Mouse (Mus musculus) right cerebral cortex, postnatal 10 days (tissue): Measurements from ENCODE around the gene Eef1akmt3.

ENCODE experiments used
- DNase-seq, 2 experiments: peaks; one replicate each; pipeline ENCODE4 v3.0.0; 2021; ENCODE audit warnings: low spot score in 2 of 2

Eef1akmt3 gene

DNA sequence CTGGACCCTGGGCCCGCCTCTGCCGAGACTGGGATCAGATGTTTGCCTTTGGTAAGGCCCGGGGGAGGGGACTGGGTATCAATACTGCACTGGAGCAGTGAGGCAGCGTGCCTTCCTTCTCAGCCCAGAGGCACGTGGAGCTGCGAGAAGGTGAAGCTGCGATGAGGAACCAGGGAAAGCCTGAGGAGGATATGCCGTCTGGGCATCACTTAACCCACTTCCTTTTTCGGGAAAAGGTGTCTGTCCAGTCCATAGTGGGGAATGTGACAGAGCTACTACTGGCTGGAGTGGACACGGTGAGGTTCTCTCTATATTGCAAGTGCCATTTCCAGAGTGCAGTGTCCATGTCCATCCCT lies 8.8 kb upstream of the Eef1akmt3 start:
- no peak for DNase-seq

DNA sequence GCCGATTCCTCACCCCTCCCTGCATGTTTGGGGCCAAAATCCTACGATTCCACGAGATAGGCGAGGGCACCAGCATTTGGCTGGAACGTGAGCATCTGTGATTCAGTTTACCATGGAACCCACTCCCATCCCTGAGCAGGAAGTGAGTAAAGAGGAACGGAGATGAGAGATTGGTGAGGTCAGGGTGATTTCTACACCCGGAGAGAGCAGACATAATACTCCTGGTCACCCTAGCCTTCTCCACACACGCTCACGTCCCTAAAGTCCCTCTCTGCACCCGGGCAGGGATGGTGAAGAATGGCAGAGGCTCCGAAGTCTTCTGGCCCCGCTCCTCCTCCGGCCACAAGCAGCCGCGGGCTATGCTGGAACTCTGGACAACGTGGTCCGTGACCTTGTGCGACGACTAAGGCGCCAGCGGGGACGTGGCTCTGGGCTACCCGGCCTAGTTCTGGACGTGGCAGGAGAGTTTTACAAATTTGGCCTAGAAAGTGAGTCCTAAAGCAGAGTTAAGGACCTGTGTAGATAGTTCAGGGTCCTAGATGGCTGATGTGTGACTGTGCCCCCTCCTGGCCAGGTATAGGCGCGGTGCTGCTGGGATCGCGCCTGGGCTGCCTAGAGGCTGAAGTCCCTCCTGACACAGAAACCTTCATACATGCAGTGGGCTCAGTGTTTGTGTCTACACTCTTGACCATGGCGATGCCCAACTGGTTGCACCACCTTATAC lies 8.2 kb upstream of the Eef1akmt3 start:
- no peak for DNase-seq

DNA sequence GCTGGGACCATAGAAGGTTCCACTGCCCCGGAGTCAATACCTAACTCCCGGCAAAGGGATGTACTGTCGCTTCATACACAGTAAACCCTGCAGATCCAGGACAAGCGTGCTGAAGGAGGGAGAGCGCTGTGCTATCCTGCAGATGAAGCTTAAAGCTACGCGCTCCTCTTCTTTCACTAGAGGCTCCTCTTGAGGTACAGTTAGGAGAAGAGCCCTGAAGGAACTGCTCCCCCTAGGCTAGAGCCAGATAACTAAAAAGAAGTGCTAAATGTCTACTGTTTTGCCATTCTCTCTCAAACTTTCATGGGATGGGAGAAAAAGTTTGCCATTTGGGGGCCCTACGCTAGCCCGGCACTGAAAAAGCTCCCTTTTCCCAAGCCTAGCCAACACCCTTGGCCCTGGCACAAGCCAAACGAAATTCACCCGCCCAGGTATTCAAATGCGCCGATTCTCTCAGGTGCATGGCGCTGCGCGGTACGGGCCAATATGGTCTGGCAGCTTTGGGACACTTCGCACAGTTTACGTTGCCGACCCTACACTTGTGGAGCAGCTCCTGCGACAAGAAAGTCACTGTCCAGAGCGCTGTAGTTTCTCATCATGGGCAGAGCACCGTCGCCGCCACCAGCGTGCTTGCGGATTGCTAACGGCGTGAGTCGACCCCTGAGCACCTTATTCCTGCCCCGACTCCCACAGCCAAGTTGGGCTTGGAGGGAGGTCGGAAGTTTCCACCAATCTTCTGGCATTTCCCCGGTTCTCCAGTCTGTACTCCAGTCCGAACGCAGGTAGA lies 7.5 kb upstream of the Eef1akmt3 start:
- no peak for DNase-seq

DNA sequence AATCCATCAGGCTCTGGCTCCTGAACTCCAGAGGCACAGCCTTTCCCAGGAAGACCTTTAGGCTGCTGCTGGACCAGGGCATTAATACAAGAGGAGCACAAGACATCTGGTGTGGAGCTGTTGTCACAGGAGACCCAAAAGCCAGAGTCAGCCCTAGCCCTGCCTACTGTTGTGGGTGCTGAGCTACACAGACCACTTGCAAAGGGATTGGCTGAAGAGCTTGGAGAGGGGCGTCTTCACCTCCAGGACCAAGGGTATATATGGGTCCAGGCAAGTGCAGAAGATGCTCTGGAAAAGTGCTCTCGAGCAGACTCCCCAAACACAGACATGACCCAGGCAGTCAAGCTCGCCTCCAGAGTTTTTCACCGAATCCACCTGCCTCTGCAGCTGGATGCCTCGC lies 6.6 kb upstream of the Eef1akmt3 start, which contains the start of gene Cyp27b1:
Gene Cyp27b1, plus strand, starts transcription at position 297 of the 400 bp plus-strand sequence.
- DNase-seq = no peak

DNA sequence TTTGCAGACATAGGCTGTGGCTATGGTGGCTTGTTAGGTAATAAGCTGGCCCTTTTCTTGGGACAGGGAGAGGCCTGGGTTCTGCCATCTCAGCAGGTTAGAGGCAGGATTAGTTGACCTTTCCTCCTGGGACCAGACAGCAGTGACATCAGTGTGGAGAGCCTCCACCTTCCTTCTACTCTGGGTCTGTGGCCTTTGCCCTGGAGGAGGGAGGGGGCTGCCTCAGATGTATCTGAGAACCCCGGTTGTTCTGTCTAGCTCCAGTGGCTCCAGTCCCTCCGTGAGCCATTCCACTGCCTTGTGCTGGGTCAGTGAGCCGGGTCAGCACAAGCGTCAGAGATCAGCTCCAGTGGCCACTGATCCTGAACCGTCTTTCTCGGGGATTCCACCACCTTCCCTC lies 1.9 kb upstream of the Eef1akmt3 start:
- DNase-seq = no peak

DNA sequence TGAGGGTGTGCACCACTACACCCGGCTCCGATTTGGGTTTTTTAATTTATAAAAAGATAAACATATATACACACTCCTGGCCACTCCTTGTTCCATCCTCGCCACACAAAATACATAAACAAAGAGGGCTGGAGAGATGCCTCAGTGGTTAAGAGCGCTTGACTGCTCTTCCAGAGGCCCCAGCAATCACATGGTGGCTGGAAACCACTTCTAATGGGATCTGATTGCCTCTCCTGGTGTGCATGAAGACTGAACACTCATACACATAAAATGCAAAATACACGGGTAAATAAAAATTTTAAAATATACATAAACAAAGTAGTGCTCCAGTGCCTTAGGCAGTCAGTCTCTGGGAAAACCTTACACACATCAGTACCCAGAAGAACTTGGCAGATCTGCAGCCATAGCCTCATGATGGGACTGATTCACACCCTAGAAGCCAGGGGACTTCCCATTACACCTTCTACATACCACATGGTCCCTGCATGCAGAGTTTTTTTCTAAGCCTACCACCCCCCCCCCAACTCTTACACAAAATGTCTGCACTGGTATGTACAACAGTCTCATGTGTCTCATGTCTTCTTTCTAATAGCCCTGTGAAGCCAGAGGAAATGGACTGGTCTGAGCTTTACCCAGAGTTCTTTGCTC lies 1.3 kb upstream of the Eef1akmt3 start:
- DNase-seq = no peak

DNA sequence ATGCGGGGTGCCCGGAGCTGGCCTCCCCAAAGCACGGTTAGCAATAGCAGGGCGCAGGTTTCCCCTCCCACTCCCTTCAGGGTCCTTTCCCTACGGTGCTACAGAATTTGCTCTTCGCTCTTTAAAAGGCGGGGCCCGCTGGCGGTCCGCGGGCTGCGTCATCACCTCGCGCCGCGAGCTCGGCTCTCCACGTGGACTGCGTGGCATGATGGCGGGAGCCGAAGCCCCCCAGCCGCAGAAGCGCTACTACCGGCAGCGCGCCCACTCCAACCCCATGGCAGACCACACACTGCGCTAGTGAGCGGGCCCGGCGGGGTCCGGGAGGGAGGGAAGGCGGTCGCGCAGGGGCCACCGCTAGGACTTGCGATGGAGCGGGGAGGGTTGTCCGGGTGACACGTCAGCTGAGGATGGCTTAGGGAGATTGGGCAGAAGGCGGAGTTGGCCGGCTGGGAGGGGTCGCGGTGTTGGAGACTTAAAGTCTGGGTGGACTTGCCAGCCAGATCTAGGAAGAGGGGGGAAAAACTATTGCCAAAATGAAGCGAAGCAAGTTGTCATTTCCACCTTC lies 543 bp upstream of the Eef1akmt3 start:
- DNase-seq = peak; percentile 93 to 95

DNA sequence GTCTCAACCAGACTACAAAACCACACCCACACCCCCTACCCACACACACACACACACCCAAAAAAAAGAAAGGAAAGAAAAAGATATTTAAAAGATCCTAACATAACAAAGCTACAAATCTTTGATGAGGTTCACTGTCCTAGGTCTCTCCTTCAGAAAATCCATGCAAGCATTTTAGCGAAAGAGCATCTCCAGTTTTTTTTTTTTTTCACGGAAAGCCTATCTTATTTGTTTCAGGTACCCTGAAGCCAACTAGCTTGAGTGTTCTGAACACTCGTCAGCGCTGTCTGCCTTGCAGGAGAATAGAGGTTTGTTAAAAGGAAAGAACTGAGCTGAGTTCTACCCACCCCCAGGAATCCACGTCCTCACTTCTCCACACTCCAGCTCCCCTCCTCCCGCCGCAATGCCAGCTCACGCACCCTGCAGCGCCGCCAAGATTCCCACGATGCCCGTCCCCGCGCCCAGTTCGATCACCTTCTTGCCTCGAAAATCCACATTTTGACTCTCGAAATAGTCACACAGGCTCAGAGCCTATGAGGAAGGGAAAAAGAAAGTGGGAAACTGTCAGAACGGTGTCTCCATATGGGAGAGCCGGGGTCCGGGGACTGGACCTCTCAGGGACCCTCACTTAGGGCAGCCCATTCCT lies 621 bp downstream of the Eef1akmt3 start:
- peak; percentile 60 to 69 for DNase-seq

DNA sequence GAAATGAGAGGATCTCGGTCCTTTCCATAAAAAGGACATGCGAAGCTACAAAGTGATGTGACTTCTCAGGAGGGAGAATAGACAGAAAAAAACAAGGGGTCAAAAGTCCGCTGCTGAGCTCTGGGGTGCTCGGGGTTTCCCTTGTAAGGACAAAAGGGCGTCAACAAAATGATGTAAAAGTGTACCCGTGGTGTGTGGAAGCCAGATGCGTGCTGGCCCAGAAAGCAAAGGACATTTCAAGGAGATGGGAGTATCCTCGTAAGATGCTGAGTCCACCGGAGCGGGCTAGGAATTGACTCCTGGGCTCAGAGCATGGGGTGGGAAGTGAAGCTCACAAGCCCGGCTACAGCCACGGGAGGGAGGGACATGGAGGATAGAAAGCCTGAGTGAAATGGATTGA lies 3.7 kb downstream of the Eef1akmt3 start:
- DNase-seq = no peak

DNA sequence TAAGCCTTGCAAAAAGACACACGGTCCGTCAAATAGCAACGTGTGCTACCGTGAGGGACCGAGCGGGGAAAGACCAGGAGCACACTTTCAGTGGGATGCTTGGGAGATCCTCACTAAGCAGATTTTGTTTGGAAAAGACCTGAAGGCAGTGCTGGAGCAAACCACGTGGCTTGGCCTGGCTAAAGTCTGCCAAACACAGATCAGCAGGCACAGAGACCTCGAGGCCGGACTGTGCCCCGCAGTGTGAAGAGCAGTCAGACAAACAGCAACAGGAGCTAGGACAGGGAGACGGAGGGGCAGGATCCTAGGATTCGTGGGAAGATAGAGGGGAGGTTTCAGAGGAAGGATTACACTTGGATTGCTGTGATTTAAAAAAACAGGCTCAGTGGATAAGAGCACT lies 5.0 kb downstream of the Eef1akmt3 start:
- no peak for DNase-seq

DNA sequence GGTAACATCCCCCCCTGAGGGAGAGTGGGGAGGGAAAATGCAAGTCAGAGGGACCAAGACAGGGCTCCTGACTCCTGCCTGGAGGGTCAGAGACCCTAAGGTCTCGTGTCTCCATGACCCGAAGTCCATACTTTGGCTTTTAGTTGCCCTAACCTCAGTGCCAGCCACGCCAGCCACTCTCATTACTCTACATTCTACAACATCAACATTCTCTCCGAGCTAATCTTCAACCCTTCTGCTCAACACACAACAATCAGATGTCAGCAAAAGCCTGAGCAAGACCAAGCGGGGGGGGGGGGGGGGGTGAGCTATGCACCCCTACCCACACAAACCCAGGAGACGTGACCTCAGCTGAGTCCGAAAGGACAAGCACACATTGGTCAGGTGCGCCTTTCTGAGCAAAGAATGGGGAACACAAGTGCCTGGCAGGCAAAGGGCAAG lies 8.0 kb downstream of the Eef1akmt3 start:
- DNase-seq = no peak

DNA sequence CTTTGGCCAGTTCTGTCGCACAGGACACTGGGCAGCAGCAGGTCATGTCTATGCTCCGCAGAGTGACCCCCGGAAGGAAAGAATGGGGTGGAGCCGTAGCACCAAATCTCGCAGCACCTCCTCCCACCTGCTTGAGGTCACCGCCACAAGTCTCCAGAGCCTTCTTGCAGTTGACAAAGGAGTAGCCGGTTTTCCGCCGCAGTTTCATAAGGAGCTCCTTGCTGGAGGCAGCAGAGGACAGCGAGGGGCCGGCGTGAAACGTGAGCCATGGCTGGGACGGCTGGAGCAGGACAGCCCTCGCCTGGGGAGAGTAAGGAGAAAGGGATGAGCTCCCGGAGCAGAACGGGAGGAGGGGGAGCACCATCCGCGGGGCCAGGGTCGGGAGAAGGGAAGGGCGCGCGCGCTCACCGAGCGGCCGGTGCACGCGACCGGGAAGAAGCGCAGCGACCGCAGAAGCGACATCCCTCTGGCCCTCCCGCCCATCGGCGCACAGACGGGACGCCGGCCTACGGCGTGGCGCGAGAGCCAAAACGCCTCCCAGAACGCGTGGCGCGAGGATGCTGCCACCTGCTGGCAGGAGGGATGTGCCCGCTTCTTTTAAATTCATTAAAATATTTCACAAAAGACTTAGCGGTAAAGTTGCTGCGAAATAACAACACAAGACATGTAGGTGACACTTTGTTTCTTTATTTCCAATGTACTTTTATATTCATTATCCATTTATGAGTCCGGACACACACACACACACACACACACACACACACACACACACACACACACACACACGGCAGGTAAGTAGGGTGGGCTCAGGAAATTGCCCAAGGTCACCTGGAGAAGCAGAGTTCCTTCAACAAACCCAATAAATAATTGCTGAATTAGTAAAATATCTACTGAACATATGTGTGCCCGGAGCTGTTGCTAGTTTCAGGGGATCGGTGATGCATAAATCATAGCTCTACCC lies 10.7 kb downstream of the Eef1akmt3 start, which contains the start of gene Tsfm:
Gene Tsfm, minus strand, starts transcription at position 505 of the 961 bp plus-strand sequence.
- peak; percentile 92 to 95 for DNase-seq

DNA sequence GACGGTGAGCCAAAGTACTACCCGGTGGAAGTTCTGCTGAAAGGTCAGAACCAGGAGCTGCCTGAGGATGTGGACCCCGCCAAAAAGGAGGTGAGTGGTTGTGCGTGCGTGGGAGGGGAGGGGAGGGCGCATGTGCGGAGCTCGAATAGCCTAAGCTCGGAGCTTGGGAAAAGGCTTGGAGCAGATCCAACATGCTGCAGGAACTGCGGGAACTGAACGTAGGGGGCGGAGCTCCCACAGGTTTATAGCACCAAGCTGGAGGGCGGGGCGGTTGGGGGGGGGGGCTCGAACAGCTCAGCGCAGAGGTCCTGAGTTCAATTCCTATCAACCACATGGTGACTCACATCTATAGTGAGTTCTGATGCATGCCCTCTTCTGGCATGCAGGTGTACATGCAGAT lies 22.9 kb downstream of the Eef1akmt3 start:
- no peak for DNase-seq

DNA sequence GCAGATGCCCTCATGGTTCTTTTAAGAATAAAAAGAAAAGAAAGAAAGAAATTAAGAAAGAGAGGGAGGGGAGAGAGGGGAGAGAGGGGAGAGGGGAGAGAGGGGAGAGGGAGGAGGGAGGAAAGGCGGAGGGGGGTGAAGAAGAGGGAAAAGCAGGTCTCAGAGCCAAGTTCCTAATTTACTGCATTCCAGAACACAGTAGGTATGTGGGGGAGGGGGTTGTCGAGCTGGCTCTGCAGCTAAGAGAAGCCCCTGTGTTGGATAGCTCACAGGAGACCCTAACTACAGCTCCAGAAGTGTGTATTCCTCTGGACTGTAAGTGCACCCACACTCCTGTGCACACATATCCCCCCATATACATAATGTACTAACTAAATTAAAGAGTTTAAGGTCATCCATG lies 24.2 kb downstream of the Eef1akmt3 start:
- DNase-seq = no peak

DNA sequence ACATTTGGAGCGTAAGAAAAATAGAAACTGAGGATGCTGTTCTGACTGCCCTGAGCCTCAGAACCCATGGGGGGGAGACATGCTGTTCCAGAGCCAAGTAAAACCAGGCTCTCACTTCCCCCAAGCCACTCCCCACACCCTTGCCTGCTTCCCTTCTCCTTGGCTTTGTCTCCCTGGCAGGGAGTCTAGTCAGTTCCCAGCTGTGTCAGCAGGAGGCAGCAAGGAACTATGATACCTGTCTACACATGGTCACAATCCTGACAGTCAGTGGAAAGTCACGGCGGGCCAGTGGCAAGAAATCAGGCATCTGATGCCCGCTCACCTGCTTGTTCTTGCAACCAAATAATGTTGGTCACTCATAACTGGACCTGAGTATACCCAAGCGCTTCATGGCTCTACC lies 24.8 kb downstream of the Eef1akmt3 start:
- DNase-seq = no peak

DNA sequence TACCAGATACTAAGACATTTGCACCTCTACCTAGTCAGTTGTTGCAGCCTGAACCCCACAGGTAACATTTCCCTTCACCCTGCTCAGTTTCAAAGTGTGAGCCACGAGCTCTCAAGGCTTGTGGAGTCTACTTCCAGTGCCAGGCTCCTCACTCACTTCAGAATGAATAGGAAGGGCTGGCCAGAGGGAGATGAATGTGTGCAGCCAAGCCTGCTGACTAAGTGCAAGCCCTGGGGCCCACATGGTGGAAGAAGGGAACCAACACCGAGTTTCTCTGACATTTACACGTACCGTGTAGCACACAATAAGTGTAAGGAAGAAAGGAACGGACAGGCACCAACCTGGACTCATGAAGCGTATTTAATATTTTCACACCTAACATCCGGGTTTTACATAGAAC lies 37.5 kb downstream of the Eef1akmt3 start:
- no peak for DNase-seq

DNA sequence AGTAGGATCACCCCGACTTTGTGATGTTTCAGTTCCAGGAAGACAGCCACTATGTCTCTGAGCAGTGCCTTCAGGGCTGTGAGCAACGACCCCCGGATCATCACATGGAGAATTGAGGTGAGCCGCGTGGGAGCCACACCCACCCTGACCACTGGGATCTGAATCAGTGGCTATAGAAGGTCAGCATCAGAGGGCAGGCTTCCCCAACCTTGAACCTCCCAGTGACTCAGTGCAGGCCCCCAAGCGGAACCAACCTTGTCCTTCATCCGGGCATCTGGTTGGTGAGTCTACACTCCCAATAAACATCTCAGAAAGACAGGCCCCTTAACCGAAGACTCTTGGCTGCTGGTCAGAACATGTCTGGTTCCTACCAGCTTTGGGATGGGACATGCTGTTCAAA lies 38.0 kb downstream of the Eef1akmt3 start:
- DNase-seq = no peak

DNA sequence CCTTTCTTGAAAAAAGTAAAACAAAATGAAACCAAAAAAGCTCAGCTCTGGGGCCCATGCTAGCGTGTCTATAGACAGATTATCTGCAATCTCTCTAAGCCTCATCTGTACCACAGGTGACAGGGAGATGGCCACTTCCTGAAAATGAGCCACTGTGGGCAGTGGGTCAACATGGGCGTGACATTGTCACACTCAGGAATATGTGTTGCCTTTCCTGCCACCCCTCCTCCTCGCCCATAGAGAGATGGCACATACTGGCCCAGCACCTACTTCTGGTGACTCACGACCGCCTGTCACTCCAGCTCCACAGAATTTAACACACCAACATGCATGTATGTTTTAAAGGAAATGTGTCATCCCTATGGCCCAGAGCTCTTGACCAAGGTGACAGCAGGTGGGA lies 38.5 kb downstream of the Eef1akmt3 start:
- no peak for DNase-seq

DNA sequence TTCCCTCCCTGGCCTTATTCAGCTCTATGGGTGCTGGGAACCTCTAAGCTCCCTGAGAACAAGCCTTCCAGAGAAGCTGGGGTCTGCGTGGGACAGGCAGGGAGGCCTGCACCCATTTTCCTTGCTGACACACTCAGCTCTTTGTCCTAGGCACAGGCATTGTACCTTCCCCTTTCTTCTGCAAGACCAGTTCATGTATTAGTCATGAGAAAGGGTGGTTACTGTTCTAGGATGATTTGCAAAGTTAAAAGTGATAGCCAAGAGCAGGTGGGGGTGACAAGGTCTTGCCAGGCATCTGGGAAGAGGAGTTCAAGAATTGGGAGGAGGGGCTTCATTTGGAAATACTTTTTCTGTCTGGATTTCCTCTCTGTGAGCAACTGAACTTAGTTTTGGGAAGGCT lies 39.3 kb downstream of the Eef1akmt3 start:
- no peak for DNase-seq

DNA sequence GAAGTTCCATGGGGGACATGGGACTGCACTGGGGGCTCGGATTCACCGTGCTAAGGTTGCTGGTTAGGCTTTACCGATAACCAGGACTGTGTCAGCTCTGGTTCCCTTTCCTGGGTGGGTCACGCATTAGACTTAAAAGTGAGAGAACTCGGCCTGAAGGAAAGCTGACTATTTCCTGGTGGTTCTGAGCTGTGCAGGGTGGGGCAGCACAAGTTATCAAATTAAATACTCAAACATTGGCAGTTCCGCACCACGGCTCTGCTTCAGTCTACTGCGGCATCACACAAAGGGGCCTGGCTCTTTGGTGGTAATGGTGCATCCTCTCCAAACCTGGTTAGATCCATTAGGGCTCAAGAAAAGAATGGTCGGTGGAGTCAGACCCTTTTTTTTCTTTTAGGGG lies 40.0 kb downstream of the Eef1akmt3 start:
- no peak for DNase-seq

DNA sequence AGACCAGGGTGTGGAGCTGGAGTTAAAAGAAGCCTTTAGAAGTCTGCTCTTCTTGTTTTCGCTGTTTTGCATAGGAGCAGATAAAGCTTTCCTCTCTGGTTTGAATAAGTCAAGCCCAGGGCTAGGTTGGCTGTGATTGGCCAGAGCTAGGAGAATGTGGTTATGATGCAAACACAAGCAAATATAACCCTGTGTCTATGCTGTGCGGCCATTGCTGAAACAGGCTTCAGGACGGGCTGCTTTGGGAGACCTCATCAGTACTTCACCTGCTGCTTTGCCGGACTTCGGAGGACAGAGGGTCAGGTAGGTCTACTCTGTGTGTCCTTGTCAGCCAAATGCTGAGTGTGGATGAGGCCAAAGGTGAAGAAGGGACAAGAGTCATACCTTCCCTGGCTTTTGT lies 40.8 kb downstream of the Eef1akmt3 start, which contains the start of gene Avil:
Gene Avil, plus strand, starts transcription at position 181 of the 400 bp plus-strand sequence.
- DNase-seq = no peak
